Mouse (Mus musculus) lung, embryonic 15.5 days (tissue): Measurements from ENCODE around the gene Mrps30. TPM values are rescaled to one million over a fixed set of nuclear protein-coding genes. Genes with fewer than 3 reads are reported as not detected.
"Not testable (repeated sequence)": the region's sequence is repeated elsewhere in the genome, so short reads cannot be mapped to it uniquely, and the experiment has no call there.

ENCODE experiments used
- ATAC-seq: fragments of 200-750 bp; cut with Nextera tagmentation; 2 replicates; pipeline ENCODE4 v1.8.0; 2017; ENCODE audit warnings: moderate number of reproducible peaks, borderline replicate concordance; ENCODE audit not compliant: low FRiP score, low TSS enrichment; ENCODE audit errors: extremely low read depth
- H3K27ac ChIP-seq: fragments of 300-500 bp; sonication (generic); 2 replicates; pipeline ENCODE4 v1.5.1; 2015; ENCODE audit warnings: moderate library complexity, mild to moderate bottlenecking, inconsistent platforms
- H3K27me3 ChIP-seq: fragments of 300-500 bp; sonication (generic); 2 replicates; pipeline ENCODE4 v1.6.1; 2015; ENCODE audit warnings: inconsistent platforms
- H3K36me3 ChIP-seq: fragments of 300-500 bp; sonication (generic); 2 replicates; pipeline ENCODE4 v1.6.1; 2015; ENCODE audit warnings: inconsistent platforms
- H3K4me1 ChIP-seq: fragments of 300-500 bp; sonication (generic); 2 replicates; pipeline ENCODE4 v1.6.1; 2015; ENCODE audit warnings: inconsistent platforms
- H3K4me2 ChIP-seq: fragments of 300-500 bp; sonication (generic); 2 replicates; pipeline ENCODE4 v1.6.1; 2015; ENCODE audit warnings: inconsistent platforms, mild to moderate bottlenecking, moderate library complexity
- H3K4me3 ChIP-seq: fragments of 300-500 bp; sonication (generic); 2 replicates; pipeline ENCODE4 v1.5.1; 2015; ENCODE audit warnings: mild to moderate bottlenecking, inconsistent platforms
- H3K9ac ChIP-seq: fragments of 300-500 bp; sonication (generic); 2 replicates; pipeline ENCODE4 v1.6.1; 2015; ENCODE audit warnings: inconsistent platforms
- H3K9me3 ChIP-seq: fragments of 300-500 bp; sonication (generic); 2 replicates; pipeline ENCODE4 v1.6.1; 2016; ENCODE audit warnings: inconsistent platforms
- WGBS: fragments of 180-500 bp; shearing (Covaris S2); methylation state at CpG from one replicate; pipeline ENCODE4 v1.1.7; 2015; 5-methylcytosine and 5-hydroxymethylcytosine counted together
- polyA plus RNA-seq: library from polyadenylated mRNA; unstranded; fragments of >200 nt; fragmentation: Nextera tagmentation; extraction: Ambion mirVana; gene quantifications from 2 replicates; pipeline ENCODE4 v1.2.1, GENCODE M21; 2015

Mrps30 gene
- 33.5 and 34.8 TPM in 2 replicates for polyA plus RNA-seq

- H3K4me2 ChIP-seq: peak within 1 kb of the TSS; percentile 67
- H3K27me3 ChIP-seq: no peaks in the 10 kb centered on the region
- 0% methylated on average over 83 of the region's 93 CpGs for WGBS
- H3K36me3 ChIP-seq: peaks cover 30% of the 10 kb centered on the region
- H3K27ac ChIP-seq: peak within 1 kb of the TSS; percentile 82
- peak within 1 kb of the TSS; percentile 97 for H3K4me3 ChIP-seq
- H3K9me3 ChIP-seq: no peaks in the 10 kb centered on the region
- peaks cover 8% of the 10 kb centered on the region for H3K4me1 ChIP-seq
- ATAC-seq: peak; percentile 97
- H3K9ac ChIP-seq: peak within 1 kb of the TSS; percentile 87
These were observed at the start of gene Mrps30, which contains the start of gene B430218F22Rik for GRCm38 (mm10) chr13:118386511-118387447. Gene Mrps30 (minus strand): TSS chr13:118387252. Gene B430218F22Rik (plus strand): TSS chr13:118386630.

- no peak for ATAC-seq
- H3K9me3 ChIP-seq: no peaks in the 10 kb centered on the region
- no peak overlapping the region for H3K4me3 ChIP-seq
- H3K4me2 ChIP-seq: no peak overlapping the region
- no peaks in the 10 kb centered on the region for H3K4me1 ChIP-seq
- H3K27me3 ChIP-seq: no peaks in the 10 kb centered on the region
- H3K36me3 ChIP-seq: no peaks in the 10 kb centered on the region
- no peak overlapping the region for H3K27ac ChIP-seq
- no peak overlapping the region for H3K9ac ChIP-seq
- WGBS: 81% methylated on average over 1 of the region's 1 CpGs
These were observed 33.8 kb upstream of the Mrps30 start for GRCm38 (mm10) chr13:118420847-118421246.

GRCm38 (mm10) chr13:118420408-118420807, 33.4 kb upstream of the Mrps30 start:
- Histone ChIP-seq H3K27ac (no peak overlapping the region), H3K4me1 (no peaks in the 10 kb centered on the region), H3K36me3 (no peaks in the 10 kb centered on the region), H3K9me3 (no peaks in the 10 kb centered on the region), H3K4me2 (no peak overlapping the region), H3K27me3 (no peaks in the 10 kb centered on the region), H3K4me3 (no peak overlapping the region), H3K9ac (no peak overlapping the region)
- no peak for ATAC-seq
- 78% methylated on average over 1 of the region's 1 CpGs for WGBS

GRCm38 (mm10) chr13:118418163-118418562, 31.1 kb upstream of the Mrps30 start:
- H3K4me3 ChIP-seq: no peak overlapping the region
- no peak for ATAC-seq
- H3K27me3 ChIP-seq: no peaks in the 10 kb centered on the region
- no peak overlapping the region for H3K27ac ChIP-seq
- no peak overlapping the region for H3K9ac ChIP-seq
- H3K4me1 ChIP-seq: no peaks in the 10 kb centered on the region
- no peaks in the 10 kb centered on the region for H3K9me3 ChIP-seq
- 31% methylated on average over 4 of the region's 4 CpGs for WGBS
- no peaks in the 10 kb centered on the region for H3K36me3 ChIP-seq
- H3K4me2 ChIP-seq: no peak overlapping the region

- Histone ChIP-seq H3K4me2 (no peak overlapping the region), H3K9ac (no peak overlapping the region), H3K27ac (no peak overlapping the region), H3K4me3 (no peak overlapping the region), H3K9me3 (no peaks in the 10 kb centered on the region), H3K27me3 (no peaks in the 10 kb centered on the region), H3K4me1 (no peaks in the 10 kb centered on the region), H3K36me3 (no peaks in the 10 kb centered on the region)
- ATAC-seq: no peak
- 56% methylated on average over 6 of the region's 6 CpGs for WGBS
These were observed 24.4 kb upstream of the Mrps30 start for GRCm38 (mm10) chr13:118411297-118411992.

- Histone ChIP-seq H3K4me3 (no peak overlapping the region), H3K4me2 (no peak overlapping the region), H3K4me1 (no peaks in the 10 kb centered on the region), H3K27ac (no peak overlapping the region), H3K9me3 (no peaks in the 10 kb centered on the region), H3K27me3 (no peaks in the 10 kb centered on the region), H3K9ac (no peak overlapping the region), H3K36me3 (no peaks in the 10 kb centered on the region)
- ATAC-seq: no peak
These were observed 16.5 kb upstream of the Mrps30 start for GRCm38 (mm10) chr13:118403544-118403943.

GRCm38 (mm10) chr13:118400340-118400739, 13.3 kb upstream of the Mrps30 start:
- H3K4me3 ChIP-seq: no peak overlapping the region
- no peaks in the 10 kb centered on the region for H3K27me3 ChIP-seq
- no peaks in the 10 kb centered on the region for H3K4me1 ChIP-seq
- no peak overlapping the region for H3K4me2 ChIP-seq
- no peak overlapping the region for H3K27ac ChIP-seq
- WGBS: 67% methylated on average over 6 of the region's 6 CpGs
- H3K9me3 ChIP-seq: no peaks in the 10 kb centered on the region
- H3K9ac ChIP-seq: no peak overlapping the region
- ATAC-seq: no peak
- no peaks in the 10 kb centered on the region for H3K36me3 ChIP-seq

GRCm38 (mm10) chr13:118395803-118396202, 8.8 kb upstream of the Mrps30 start:
- no peaks in the 10 kb centered on the region for H3K9me3 ChIP-seq
- H3K27me3 ChIP-seq: no peaks in the 10 kb centered on the region
- H3K4me1 ChIP-seq: no peaks in the 10 kb centered on the region
- no peak for ATAC-seq
- no peak overlapping the region for H3K27ac ChIP-seq
- H3K4me2 ChIP-seq: no peak overlapping the region
- H3K36me3 ChIP-seq: no peaks in the 10 kb centered on the region
- H3K9ac ChIP-seq: no peak overlapping the region
- no peak overlapping the region for H3K4me3 ChIP-seq
- 79% methylated on average over 3 of the region's 3 CpGs for WGBS

GRCm38 (mm10) chr13:118387448-118387801, 373 bp upstream of the Mrps30 start:
- not testable (repeated sequence) for H3K9me3 ChIP-seq, H3K27ac ChIP-seq, H3K9ac ChIP-seq, H3K4me1 ChIP-seq, H3K27me3 ChIP-seq
- ATAC-seq: peak; percentile 44; the same call in 1 of the 2 replicates
- Histone ChIP-seq H3K4me3 (peak overlapping the region; percentile 97), H3K36me3 (peaks cover 25% of the 10 kb centered on the region), H3K4me2 (peak overlapping the region; percentile 54)
- 8% methylated on average over 10 of the region's 10 CpGs for WGBS

- no peak overlapping the region for H3K4me3 ChIP-seq
- no peak overlapping the region for H3K4me2 ChIP-seq
- peak; percentile 91 for ATAC-seq
- H3K9ac ChIP-seq: no peak overlapping the region
- peak overlapping the region; percentile 41; the same call in 1 of the 2 replicates for H3K27ac ChIP-seq
- WGBS: 42% methylated on average over 10 of the region's 10 CpGs
- H3K4me1 ChIP-seq: peaks cover 6% of the 10 kb centered on the region
- no peaks in the 10 kb centered on the region for H3K9me3 ChIP-seq
- peaks cover 50% of the 10 kb centered on the region for H3K36me3 ChIP-seq
- H3K27me3 ChIP-seq: no peaks in the 10 kb centered on the region
These were observed 6.7 kb downstream of the Mrps30 start for GRCm38 (mm10) chr13:118380381-118380780.

GRCm38 (mm10) chr13:118379155-118379554, 7.9 kb downstream of the Mrps30 start:
- H3K27me3 ChIP-seq: no peaks in the 10 kb centered on the region
- 49% methylated on average over 1 of the region's 1 CpGs for WGBS
- H3K4me1 ChIP-seq: peaks cover 6% of the 10 kb centered on the region
- H3K4me3 ChIP-seq: no peak overlapping the region
- no peak overlapping the region for H3K4me2 ChIP-seq
- H3K27ac ChIP-seq: no peak overlapping the region
- no peaks in the 10 kb centered on the region for H3K9me3 ChIP-seq
- H3K9ac ChIP-seq: no peak overlapping the region
- ATAC-seq: no peak
- peaks cover 42% of the 10 kb centered on the region for H3K36me3 ChIP-seq

- Histone ChIP-seq H3K36me3 (peaks cover 7% of the 10 kb centered on the region; the same call in 1 of the 2 replicates), H3K27me3 (no peaks in the 10 kb centered on the region), H3K4me1 (no peaks in the 10 kb centered on the region), H3K27ac (no peak overlapping the region), H3K9me3 (no peaks in the 10 kb centered on the region), H3K9ac (no peak overlapping the region), H3K4me2 (no peak overlapping the region), H3K4me3 (no peak overlapping the region)
- ATAC-seq: no peak
- WGBS: 34% methylated on average over 4 of the region's 4 CpGs
These were observed 14.2 kb downstream of the Mrps30 start for GRCm38 (mm10) chr13:118372871-118373270.
